Mouse (Mus musculus) mature B cell (primary cell): ENCODE results near the gene Selenop.

Experiments
- in situ Hi-C: fragments of 300-500 bp; cut with MboI; formaldehyde crosslinking; loops from 2 replicates; pipeline ENCODE4 v1.14.3; 2019

The Selenop gene

DNA sequence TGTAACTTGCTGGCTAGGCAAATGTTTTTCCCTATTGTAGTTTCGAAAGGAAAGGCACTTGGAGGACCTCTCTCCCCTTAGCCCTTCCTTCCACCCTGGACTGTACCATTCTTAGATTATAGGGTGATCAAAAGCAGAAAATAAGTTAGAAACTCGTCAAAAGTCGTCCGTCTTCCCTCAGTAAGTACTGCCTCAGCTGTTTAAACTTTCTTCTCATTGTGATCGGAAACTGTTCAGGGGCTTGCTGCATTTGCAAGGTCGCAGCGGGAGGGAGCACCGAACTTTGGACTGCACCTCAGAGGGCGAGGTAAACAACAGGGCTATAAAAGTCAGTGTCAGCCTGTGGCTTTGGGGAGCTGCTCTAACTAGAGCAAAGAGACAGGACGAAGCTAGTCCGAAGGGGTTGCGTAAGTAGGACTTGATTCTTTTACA is 2.3 kb downstream of the Selenop start:
- in situ Hi-C loops, result no loop called here

DNA sequence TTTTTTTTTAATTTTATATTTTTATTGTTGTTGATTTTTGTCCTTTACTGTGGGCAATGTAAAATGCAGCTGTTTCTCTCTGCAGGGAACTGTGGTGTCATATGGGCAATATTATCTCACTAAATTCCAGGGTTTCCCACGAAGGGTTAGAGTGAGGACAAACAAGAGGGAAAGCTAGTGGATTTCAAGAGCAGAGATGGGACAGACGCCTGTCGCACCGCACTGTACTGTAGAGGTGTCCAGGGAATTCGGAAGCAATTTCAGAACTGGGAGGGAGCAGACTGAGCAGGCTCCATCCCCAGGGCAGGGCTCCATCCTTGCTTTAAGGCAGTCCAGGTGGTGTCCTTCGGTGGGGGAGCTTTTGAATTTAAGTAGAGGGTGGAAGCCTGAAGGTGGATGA is 2.9 kb downstream of the Selenop start:
- in situ Hi-C loops, result no loop called here

DNA sequence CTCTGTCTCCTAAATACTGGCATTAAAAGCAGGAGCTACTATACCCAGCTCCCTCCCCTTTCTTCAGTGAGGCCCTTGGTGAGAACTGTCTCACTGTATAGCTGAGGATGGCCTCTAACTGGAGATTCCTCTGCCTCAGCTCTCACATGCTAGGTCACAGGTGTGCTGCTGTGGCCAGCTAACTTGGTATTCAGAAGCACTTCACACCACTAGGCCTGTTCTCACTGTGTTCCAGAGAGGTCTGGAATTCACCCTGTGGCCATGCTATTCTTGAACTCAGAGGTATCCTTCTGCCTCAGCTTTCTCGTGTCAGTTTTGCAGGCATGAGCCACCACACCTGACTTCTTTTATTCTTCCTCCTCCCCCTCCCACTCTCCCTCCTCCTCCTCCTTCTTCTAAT is 4.8 kb downstream of the Selenop start:
- in situ Hi-C loops, result no loop called here

DNA sequence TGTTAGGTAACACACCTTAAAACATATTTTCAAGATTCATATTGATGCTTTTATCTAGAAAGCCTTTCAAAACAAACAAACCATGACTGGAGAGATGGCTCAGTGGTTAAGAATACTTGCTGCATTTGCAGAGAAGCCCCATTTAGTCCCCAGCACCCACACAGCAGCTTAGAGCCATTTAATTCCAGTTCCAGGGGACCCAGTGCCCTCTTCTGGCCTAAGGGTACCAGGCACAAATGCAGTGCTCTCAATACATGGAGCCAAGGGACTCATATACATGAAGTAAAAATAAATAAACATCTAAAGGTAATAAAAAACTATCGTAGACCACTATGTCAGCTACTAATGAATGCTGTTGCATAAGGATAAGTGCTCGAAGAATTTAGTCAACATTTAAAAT is 9.0 kb downstream of the Selenop start:
- in situ Hi-C loops, result no loop called here

DNA sequence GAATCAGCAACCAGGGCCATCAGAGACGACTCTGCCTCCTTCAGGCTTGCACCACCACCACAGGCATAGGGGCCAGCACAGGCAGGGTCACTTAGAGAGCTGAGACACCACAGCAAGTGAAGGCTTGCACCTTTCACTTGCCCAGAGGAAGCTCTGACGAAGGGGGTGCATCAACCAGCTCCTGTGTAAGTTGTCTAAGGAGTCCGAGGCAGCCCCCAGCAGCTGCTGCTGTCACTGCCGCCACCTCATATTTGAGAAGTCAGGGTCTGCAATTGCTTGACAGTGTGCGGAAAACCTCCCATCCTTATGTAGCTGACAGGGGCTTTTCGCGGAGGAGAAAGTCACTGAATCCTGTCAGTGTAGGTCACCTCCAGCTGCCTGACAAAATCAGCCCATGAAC is 10.9 kb downstream of the Selenop start:
- in situ Hi-C loops, result no loop called here

DNA sequence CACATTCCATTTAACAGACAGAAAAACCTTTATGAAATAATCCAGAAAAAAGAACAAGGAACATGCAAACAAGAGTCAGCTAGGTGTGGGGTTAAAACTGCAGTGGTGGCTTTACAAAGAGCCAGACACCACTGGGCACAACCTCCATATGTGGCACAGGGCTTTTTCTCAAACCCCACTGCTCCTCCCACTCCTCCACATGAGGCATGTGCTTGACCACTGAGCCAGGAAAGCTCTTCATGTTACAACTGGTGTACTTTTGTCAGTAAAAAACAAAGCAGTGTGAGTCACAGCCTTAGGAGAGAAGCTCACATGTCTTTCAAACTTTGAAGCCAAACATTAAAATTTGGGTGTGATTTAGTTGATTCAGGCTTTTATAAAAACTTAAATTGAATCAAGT is 12.9 kb downstream of the Selenop start:
- in situ Hi-C loops, result no loop called here

DNA sequence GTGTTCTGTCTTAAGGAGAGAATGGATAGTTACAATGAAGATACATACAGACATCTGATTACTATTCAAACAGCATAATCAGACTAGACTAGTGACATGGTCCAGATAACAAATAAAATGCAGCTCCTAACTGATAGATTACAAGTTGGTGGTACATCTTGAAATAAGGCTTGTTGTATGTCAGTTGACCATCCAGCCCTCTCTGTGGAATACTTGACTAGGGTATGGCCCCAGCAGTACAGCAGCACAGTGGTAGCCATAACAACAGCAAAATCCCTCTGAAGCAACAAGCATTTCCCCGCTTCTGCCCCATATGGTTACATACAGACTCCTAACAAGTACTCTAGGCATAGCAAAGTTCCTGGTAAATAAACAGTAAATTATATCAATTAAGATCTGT is 13.4 kb downstream of the Selenop start:
- in situ Hi-C loops, result no loop called here

DNA sequence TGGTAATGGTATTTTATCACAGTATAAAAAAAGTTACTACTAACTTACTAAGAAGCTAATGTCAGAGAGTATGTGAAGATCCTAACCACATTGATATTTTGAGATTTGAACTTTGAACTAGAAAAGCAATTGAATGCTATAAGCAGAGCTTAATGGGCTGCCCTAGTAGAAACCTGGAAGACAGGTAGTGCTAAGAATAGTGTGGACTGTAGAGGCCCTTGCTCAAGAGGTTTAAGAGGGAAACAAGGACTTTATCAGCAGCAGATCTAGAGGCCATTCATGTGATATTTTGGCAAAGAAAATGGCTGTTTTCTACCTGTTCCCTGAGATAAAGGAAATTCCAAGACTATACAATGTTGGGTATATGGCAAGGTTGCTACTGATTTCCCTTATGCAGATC is 17.7 kb downstream of the Selenop start:
- in situ Hi-C loops, result no loop called here

DNA sequence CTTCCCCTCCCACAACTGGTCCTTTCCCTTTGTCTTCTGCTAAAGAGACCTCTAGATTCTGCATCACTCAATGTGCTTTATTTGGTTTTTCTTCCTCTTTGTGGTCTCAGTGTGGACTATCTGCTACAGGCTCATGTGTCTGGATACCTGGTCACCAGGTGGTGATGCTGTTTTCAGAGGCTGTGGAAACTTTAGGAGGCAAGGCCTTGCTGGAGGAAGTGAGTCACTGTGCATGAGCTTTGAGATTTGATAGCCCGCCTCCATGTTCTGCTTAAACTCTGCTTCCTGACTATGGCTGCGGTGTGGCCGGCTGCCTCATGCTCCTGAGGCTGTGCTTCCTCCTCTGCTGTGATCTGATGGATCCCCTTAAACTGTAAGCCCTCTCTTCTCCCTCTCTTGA is 22.1 kb downstream of the Selenop start:
- in situ Hi-C loops, result no loop called here

DNA sequence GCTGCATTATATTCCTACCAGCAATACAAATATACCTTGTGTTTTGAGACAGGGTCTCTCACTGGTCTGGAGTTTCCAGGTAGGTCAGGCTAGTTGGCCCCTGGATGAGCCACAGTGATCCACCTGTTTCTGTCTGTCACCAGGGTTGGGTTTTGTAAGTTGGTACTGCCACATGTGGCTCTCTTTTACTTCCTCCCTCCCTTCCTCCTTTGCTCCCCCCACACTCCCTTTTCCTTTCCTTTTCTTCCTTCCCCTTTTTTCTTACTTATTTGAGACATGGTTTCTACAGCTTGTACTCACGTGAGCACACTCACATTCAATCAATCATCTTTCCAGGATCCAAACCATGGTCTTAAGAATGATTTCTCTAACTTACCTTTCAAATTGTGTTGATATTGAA is 25.1 kb downstream of the Selenop start:
- in situ Hi-C loops, result no loop called here

DNA sequence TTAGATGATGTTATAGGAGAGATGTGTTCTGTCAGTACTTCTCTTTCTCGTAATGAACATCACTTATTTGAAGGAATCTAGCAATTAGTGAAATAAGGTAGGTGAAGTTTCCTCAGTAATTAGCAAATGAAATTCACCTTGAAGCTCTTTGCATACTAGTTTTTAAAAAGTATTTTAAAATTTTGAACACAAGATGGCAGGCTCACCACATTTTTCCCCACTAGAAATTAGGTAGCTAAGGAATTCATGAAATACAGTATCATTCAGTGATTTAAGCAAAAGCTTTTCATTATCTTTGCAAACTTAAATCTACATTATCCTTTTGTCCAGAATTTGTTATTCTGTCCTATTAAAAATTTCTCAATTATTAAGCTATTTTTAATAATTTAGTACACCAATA is 27.6 kb downstream of the Selenop start:
- in situ Hi-C loops, result no loop called here

DNA sequence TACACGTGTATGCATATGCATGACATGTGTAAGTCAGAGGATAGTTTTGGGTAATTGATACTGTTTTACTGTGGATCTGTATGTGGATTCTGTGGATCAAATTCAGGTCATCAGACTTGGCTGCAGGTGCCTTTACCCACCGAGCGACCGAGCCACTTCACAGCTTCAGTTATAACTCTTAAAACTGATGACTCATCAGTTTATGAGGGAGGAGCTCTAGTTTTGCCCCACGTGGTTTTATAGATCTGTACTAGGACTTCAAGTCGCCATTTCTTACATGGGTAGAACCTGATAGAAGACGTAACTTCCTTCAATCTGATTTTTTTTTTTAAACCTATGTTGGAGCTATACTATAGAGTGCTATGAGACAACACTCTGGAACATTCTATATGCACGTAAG is 29.3 kb downstream of the Selenop start:
- in situ Hi-C loops, result no loop called here

DNA sequence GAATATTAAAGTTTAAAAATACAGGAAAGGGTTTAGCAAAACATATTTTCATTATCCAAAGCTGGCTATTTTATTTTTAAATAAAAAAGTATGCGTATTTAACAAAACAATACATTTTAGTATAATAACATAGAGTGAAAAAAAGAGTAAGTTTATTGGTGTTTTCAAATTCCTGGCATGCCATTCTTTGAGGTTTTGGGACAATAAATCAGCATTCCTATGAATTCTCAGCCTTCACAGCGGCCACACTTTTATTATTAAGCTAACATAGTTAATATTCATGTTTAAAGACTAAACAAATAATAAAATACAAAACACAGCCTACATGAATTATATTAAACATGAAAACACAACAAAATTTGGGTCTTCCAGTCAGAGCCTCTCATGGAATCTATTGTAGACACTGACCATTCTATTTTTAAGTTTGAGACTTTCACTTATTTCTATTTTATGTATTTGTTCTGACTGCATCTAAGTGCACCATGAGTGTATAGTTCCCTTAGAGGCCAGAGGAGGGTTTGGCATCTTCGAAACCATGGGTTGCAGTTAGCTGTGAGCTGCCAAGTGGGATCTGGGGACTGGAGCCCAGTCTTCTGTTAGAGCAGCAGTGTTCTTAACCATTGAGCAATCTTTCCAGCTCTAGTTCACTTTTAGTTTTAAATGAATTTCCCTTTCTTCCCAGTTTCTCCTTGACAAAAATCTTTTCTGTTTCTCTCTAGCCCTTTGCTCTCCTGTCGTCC is 32.2 kb downstream of the Selenop start:
- in situ Hi-C loops, result no loop called here

DNA sequence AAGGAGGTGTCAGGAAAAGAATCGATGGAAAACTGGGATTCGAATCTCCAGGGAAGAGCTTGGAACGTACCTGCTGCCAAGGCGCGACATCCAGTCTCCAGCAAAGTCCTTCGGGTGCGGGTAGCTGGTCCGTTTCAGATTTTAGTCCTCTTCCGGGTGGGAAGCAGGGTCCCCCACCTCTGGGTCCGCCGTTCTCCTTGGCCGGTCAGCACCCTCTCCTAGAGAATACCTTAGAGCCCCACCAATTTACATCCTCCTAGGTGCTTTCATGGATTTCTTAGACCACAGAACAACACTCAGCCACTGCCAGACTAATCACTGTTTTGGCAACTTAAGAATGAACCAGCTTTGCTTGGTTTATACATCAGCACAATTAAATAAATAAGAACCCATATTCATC is 35.1 kb downstream of the Selenop start, which contains the start of gene Ccdc152:
TSS of gene Ccdc152 (minus strand) at position 101 of the 400 bp plus-strand sequence.
- in situ Hi-C loops, result no loop called here

DNA sequence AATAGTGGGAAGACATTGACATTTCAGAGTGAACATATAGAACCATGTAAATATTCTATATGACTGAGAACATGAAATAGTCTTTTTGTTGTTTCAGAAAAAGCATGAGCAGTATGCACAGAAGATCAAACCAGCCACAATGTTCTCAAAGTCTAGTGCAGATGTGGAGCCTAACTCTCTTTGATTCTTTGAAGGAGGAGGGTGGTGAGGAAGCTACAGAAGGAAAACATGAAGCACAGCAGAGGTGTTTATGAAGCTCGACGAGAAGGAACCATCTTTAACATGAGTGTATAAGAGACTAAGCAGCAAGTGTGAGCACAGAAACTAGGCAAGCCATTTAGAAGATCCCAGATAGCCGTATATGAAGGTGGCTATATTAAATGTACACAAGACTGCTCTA is 41.5 kb downstream of the Selenop start:
- in situ Hi-C loops, result no loop called here

DNA sequence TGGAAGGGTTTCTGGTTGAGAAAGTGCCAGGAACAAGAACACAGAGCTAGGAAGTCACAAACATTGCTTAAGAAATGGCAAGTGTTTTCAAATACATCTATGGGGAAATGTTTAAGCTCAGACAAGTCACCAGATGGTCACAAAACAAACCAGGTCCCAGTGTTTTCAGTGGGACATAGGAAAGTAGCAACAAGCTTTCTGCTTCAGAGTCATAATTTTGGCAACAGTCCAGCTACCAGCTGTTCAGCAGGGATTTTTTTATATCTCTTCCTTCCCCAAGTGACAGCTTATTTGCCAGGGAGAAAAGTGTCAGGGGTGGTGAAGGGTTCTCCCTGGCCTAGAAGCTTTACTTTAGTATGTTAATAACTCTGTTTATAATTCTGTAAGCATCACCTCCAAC is 44.6 kb downstream of the Selenop start:
- in situ Hi-C loops, result no loop called here

DNA sequence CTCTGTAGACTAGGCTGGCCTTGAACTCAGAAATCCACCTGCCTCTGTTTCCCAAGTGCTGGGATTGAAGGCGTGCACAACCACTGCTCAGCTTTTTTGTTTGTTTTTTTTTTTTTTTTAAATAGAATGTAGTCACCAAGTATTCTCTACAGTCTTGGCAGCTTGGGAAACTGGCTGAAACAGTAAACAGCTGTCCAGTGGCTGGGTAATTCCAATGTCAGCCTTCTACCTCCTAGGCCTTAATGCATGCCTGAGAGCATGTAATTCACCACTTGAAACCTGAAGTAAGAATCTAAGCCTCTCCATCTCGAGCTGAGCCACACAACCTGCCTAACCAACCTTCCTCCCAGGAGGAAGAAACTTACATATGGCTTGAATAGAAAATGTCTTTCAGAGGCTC is 48.3 kb downstream of the Selenop start:
- in situ Hi-C loops, result no loop called here

DNA sequence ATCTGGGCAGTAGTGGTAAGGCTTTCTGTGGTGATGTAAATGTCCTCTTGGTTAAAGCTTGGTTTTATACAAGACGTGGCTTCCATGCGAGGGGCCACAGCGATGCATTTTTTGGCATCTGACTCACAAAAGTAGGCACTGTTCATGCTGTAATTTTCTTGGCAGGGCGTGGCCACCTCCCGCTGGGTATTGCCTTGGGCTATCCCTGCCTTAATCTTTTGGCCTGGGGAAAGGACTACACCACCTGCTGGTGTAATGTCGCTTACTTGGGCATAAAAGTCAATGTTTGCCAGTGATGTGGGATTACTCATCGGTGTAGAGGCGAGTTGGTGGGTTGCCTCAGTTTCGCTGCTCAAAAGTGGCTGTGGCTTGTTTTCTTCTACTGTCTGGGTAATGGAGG is 51.6 kb downstream of the Selenop start:
- in situ Hi-C loops, result no loop called here

DNA sequence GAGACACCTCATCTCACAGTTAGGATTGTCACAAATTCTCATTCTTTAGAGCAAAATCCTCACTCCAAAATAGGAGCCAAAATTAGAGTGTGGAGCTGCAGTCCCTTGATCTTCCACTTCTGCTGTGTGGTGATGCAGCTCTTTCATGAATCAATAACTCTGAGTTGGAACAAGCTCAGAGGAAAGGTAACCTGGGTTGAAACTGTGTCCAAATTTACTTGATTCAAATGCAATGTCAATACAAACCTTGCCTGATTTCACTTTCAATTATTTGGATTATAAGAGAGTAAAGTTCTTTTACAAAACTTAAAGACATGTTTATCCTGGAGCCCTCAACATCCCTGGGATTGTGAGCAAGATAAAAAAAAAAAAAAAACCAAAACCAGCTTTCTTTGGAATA is 54.7 kb downstream of the Selenop start:
- in situ Hi-C loops, result no loop called here
